Mouse (Mus musculus): Measurements from ENCODE around the gene Spp1. TPM values are rescaled to one million over a fixed set of nuclear protein-coding genes. Genes with fewer than 3 reads are reported as not detected.

The Spp1 gene
- polyA plus RNA-seq (2015; fragmentation: Nextera tagmentation; extraction: Ambion mirVana) = 6.1 and 9.8 TPM in 2 replicates

DNA sequence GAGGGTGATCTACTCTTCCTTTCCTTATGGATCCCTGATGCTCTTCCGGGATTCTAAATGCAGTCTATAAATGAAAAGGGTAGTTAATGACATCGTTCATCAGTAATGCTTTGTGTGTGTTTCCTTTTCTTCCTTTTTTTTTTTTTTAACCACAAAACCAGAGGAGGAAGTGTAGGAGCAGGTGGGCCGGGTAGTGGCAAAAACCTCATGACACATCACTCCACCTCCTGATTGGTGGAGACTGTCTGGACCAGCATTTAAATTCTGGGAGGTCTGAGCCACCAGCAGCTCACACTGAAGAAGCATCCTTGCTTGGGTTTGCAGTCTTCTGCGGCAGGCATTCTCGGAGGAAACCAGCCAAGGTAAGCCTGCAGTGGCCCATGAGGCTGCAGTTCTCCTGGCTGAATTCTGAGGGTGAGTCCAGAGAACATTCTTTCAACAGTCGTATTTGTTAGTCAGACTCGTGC, at the start of gene Spp1:
TSS of gene Spp1 (plus strand) at position 284 of the 467 bp plus-strand sequence.
- no peak within 1 kb of the TSS for H3K9ac ChIP-seq
- H3K27me3 ChIP-seq = no peaks in the 10 kb centered on the region; the same call in 1 of the 2 replicates
- no peaks in the 10 kb centered on the region for H3K9me3 ChIP-seq
- no peaks in the 10 kb centered on the region for H3K4me1 ChIP-seq
- no peak within 1 kb of the TSS for H3K4me2 ChIP-seq
- no peak within 1 kb of the TSS for H3K4me3 ChIP-seq
- H3K36me3 ChIP-seq = no peaks in the 10 kb centered on the region
- H3K27ac ChIP-seq = no peak within 1 kb of the TSS
- 67% methylated on average over 7 of the region's 7 CpGs for WGBS
- no peak for ATAC-seq (ENCODE audit: insufficient number of reproducible peaks, insufficient read depth, low FRiP score, low TSS enrichment, low read depth)

GRCm38 (mm10) chr5:104385521-104385920, 49.4 kb upstream of the Spp1 start:
- H3K4me3 ChIP-seq = no peak overlapping the region
- H3K27ac ChIP-seq = no peak overlapping the region
- no peak for ATAC-seq (ENCODE audit: insufficient number of reproducible peaks, insufficient read depth, low FRiP score, low TSS enrichment, low read depth)
- no peak overlapping the region for H3K9ac ChIP-seq
- H3K36me3 ChIP-seq = no peaks in the 10 kb centered on the region
- H3K27me3 ChIP-seq = no peaks in the 10 kb centered on the region
- H3K4me2 ChIP-seq = no peak overlapping the region
- H3K9me3 ChIP-seq = no peaks in the 10 kb centered on the region
- 89% methylated on average over 16 of the region's 16 CpGs for WGBS
- peaks cover 4% of the 10 kb centered on the region; the same call in 1 of the 2 replicates for H3K4me1 ChIP-seq

DNA sequence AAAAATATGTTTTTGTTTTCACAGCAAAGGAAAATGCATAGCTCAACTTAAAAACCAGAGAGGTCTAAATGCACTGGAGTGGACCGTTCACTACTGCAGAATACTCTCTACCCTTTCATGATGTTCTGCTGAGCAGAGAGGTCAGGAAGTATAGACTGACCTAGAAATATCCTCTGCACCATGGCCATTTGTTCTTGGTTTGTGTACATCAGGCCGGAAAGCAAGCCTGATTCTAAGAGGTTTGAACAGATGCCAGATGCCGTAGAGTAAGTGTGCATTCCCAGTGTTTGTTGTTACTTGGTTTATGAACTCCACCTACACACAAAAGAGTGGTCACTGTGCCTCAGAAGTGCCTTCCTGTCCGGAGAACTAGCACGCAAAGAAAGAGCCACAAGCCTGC, 48.0 kb upstream of the Spp1 start:
- no peaks in the 10 kb centered on the region for H3K36me3 ChIP-seq
- H3K4me3 ChIP-seq = no peak overlapping the region
- 61% methylated on average over 5 of the region's 5 CpGs for WGBS
- H3K27ac ChIP-seq = no peak overlapping the region
- H3K9me3 ChIP-seq = no peaks in the 10 kb centered on the region
- no peak overlapping the region for H3K4me2 ChIP-seq
- H3K27me3 ChIP-seq = no peaks in the 10 kb centered on the region
- no peak overlapping the region for H3K9ac ChIP-seq
- no peak for ATAC-seq (ENCODE audit: insufficient number of reproducible peaks, insufficient read depth, low FRiP score, low TSS enrichment, low read depth)
- H3K4me1 ChIP-seq = peaks cover 6% of the 10 kb centered on the region; the same call in 1 of the 2 replicates

DNA sequence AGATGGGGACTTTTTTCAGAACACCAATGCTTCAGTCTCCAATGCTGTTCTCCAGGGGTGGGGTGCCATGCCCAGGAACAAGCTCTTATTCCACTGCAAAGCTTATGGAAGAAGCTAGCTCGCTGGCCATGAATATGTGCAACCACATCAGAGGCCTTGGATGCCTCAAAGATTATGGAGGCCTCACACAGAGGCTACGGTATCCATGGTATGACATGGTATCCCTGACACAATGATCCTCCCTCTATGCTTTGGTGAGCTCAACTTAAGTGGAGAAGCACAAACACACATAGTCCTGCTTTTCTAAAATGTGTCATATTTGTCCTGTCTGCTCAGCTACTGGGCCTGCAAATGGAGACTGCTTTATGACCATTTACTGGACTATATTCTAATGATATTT, 44.0 kb upstream of the Spp1 start:
- no peaks in the 10 kb centered on the region for H3K27me3 ChIP-seq
- WGBS = 70% methylated on average over 2 of the region's 2 CpGs
- no peaks in the 10 kb centered on the region for H3K36me3 ChIP-seq
- H3K9me3 ChIP-seq = no peaks in the 10 kb centered on the region
- peaks cover 8% of the 10 kb centered on the region; the same call in 1 of the 2 replicates for H3K4me1 ChIP-seq
- H3K27ac ChIP-seq = no peak overlapping the region
- no peak for ATAC-seq (ENCODE audit: insufficient number of reproducible peaks, insufficient read depth, low FRiP score, low TSS enrichment, low read depth)
- no peak overlapping the region for H3K4me2 ChIP-seq
- H3K9ac ChIP-seq = no peak overlapping the region
- no peak overlapping the region for H3K4me3 ChIP-seq

GRCm38 (mm10) chr5:104392784-104393183, 42.1 kb upstream of the Spp1 start:
- H3K4me2 ChIP-seq = no peak overlapping the region
- no peak overlapping the region for H3K27ac ChIP-seq
- peaks cover 7% of the 10 kb centered on the region; the same call in 1 of the 2 replicates for H3K4me1 ChIP-seq
- H3K9ac ChIP-seq = no peak overlapping the region
- H3K36me3 ChIP-seq = no peaks in the 10 kb centered on the region
- ATAC-seq (ENCODE audit: insufficient number of reproducible peaks, insufficient read depth, low FRiP score, low TSS enrichment, low read depth) = no peak
- WGBS = 33% methylated on average over 5 of the region's 5 CpGs
- H3K27me3 ChIP-seq = no peaks in the 10 kb centered on the region
- no peak overlapping the region for H3K4me3 ChIP-seq
- H3K9me3 ChIP-seq = no peaks in the 10 kb centered on the region

GRCm38 (mm10) chr5:104396286-104396685, 38.6 kb upstream of the Spp1 start:
- Histone ChIP-seq H3K4me3 (no peak overlapping the region), H3K27me3 (no peaks in the 10 kb centered on the region), H3K4me2 (no peak overlapping the region), H3K36me3 (no peaks in the 10 kb centered on the region), H3K4me1 (peaks cover 19% of the 10 kb centered on the region), H3K27ac (no peak overlapping the region), H3K9ac (no peak overlapping the region), H3K9me3 (no peaks in the 10 kb centered on the region)
- ATAC-seq (ENCODE audit: insufficient number of reproducible peaks, insufficient read depth, low FRiP score, low TSS enrichment, low read depth) = no peak
- WGBS = 68% methylated on average over 6 of the region's 6 CpGs

DNA sequence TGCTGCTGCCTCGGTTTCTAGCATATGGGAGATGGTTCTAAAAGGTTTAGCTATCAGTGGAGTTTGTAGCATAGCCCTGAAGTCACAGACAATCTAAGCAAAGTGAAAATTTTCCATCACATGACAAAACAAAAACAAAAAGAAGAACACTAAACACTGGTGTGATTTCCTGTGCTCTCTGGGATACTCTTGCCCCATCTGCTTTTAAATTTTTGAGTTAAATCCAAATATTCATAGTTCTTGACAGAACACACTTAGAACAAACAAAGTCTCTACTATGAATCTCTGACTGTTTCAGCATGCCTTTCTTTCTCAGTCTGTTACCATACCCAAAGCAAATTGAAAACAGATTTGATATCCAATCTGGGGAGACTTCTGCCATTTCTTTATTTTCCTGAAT, 36.9 kb upstream of the Spp1 start:
- Histone ChIP-seq H3K9ac (no peak overlapping the region), H3K9me3 (no peaks in the 10 kb centered on the region), H3K4me3 (no peak overlapping the region), H3K4me2 (no peak overlapping the region), H3K36me3 (no peaks in the 10 kb centered on the region), H3K4me1 (peaks cover 19% of the 10 kb centered on the region), H3K27me3 (no peaks in the 10 kb centered on the region), H3K27ac (0 out of 2 replicates have a peak overlapping the region, but pooled peaks have one; percentile 23)
- ATAC-seq (ENCODE audit: insufficient number of reproducible peaks, insufficient read depth, low FRiP score, low TSS enrichment, low read depth) = no peak
- WGBS = 61% methylated on average over 1 of the region's 1 CpGs

DNA sequence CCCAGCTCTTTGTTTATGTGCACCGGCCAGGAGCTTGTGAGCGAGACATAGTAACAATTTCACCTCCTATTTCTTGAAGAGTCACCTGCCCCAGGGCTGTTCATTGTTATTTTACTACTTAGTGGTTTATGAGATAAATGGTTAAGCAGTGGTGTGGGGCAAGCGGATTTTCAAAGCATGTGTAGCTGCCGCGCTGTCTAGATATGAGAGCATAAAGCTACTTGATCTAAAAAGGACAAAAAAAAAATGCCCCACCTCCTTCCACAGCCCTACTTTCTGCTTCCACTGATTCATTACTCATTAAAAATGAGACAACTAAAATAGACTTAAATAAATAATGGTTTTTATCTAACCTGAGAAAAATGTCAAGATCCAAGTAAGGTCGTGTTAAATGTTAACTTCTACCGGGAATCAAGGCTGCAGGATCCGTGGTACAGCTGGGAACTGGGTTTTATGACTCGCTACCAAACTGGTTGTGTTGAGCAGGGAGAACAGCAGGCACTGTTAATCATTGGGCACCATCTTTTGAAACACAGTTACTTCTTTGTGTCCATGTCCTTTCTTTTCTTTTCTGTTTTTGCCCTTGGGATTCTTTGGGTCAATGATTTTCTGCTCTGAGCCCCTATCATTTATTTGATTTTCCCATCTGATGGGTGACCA, 35.5 kb upstream of the Spp1 start:
- no peak overlapping the region for H3K27ac ChIP-seq

GRCm38 (mm10) chr5:104399970-104400369, 34.9 kb upstream of the Spp1 start:
- ATAC-seq (ENCODE audit: insufficient number of reproducible peaks, insufficient read depth, low FRiP score, low TSS enrichment, low read depth) = no peak
- H3K9me3 ChIP-seq = no peaks in the 10 kb centered on the region
- H3K4me2 ChIP-seq = no peak overlapping the region
- H3K27ac ChIP-seq = no peak overlapping the region
- H3K4me1 ChIP-seq = peaks cover 29% of the 10 kb centered on the region
- no peak overlapping the region for H3K4me3 ChIP-seq
- no peaks in the 10 kb centered on the region for H3K36me3 ChIP-seq
- 2% methylated on average over 1 of the region's 1 CpGs for WGBS
- H3K9ac ChIP-seq = no peak overlapping the region
- H3K27me3 ChIP-seq = no peaks in the 10 kb centered on the region

More for the DNA sequence above, 35.5 kb upstream of the Spp1 start:
- no peak for ATAC-seq (ENCODE audit: insufficient number of reproducible peaks, insufficient read depth, low FRiP score, low TSS enrichment, low read depth)
- Histone ChIP-seq H3K9ac (no peak overlapping the region), H3K4me1 (peaks cover 24% of the 10 kb centered on the region), H3K4me2 (no peak overlapping the region), H3K36me3 (no peaks in the 10 kb centered on the region), H3K27me3 (no peaks in the 10 kb centered on the region), H3K4me3 (no peak overlapping the region), H3K9me3 (no peaks in the 10 kb centered on the region)
- WGBS = 49% methylated on average over 9 of the region's 9 CpGs

- H3K4me2 ChIP-seq = no peak overlapping the region
- peaks cover 52% of the 10 kb centered on the region for H3K4me1 ChIP-seq
- no peak overlapping the region for H3K4me3 ChIP-seq
- no peaks in the 10 kb centered on the region for H3K27me3 ChIP-seq
- no peaks in the 10 kb centered on the region for H3K36me3 ChIP-seq
- WGBS = 45% methylated on average over 3 of the region's 3 CpGs
- no peak for ATAC-seq (ENCODE audit: insufficient number of reproducible peaks, insufficient read depth, low FRiP score, low TSS enrichment, low read depth)
- no peak overlapping the region for H3K27ac ChIP-seq
- no peaks in the 10 kb centered on the region for H3K9me3 ChIP-seq
- no peak overlapping the region for H3K9ac ChIP-seq
These were observed 32.3 kb upstream of the Spp1 start for GRCm38 (mm10) chr5:104402651-104403050.

DNA sequence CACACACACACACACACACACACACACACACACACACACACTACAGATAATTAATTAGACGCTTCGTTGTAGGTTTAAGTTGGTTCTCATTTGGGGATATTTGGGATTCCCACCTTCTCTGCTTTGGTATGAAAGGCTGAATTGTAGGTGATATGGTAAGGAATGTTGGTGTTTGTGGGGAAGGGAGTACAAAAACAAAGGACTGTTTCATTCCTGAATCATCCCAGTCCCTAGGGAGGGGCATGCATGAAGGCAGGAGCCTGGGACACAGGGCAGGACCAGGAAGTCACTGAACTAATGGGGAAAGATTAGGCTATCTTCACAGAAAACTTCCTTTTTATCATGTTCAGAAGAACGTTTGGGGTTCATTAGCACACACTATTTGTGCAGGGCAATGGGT, 31.6 kb upstream of the Spp1 start:
- ATAC-seq (ENCODE audit: insufficient number of reproducible peaks, insufficient read depth, low FRiP score, low TSS enrichment, low read depth) = no peak
- WGBS = 47% methylated on average over 3 of the region's 3 CpGs

GRCm38 (mm10) chr5:104404551-104404950, 30.4 kb upstream of the Spp1 start:
- H3K4me2 ChIP-seq = no peak overlapping the region
- no peak overlapping the region for H3K27ac ChIP-seq
- H3K27me3 ChIP-seq = no peaks in the 10 kb centered on the region
- no peak overlapping the region for H3K4me3 ChIP-seq
- ATAC-seq (ENCODE audit: insufficient number of reproducible peaks, insufficient read depth, low FRiP score, low TSS enrichment, low read depth) = no peak
- H3K36me3 ChIP-seq = no peaks in the 10 kb centered on the region
- WGBS = 60% methylated on average over 7 of the region's 7 CpGs
- no peaks in the 10 kb centered on the region for H3K9me3 ChIP-seq
- peaks cover 46% of the 10 kb centered on the region for H3K4me1 ChIP-seq
- no peak overlapping the region for H3K9ac ChIP-seq

More for the DNA sequence above, 31.6 kb upstream of the Spp1 start:
- Histone ChIP-seq H3K9me3 (no peaks in the 10 kb centered on the region), H3K4me2 (no peak overlapping the region), H3K4me1 (peaks cover 53% of the 10 kb centered on the region), H3K4me3 (no peak overlapping the region), H3K27me3 (no peaks in the 10 kb centered on the region), H3K36me3 (no peaks in the 10 kb centered on the region), H3K27ac (no peak overlapping the region), H3K9ac (no peak overlapping the region)

Data from embryonic facial prominence, embryonic 13.5 days (tissue).